Mouse (Mus musculus) kidney, postnatal 10 days (tissue): ENCODE measurements around the gene Npsr1.

ENCODE experiments used
- DNase-seq: peaks from one replicate; pipeline ENCODE4 v3.0.0; 2021; ENCODE audit warnings: mixed read lengths

The Npsr1 gene

DNA sequence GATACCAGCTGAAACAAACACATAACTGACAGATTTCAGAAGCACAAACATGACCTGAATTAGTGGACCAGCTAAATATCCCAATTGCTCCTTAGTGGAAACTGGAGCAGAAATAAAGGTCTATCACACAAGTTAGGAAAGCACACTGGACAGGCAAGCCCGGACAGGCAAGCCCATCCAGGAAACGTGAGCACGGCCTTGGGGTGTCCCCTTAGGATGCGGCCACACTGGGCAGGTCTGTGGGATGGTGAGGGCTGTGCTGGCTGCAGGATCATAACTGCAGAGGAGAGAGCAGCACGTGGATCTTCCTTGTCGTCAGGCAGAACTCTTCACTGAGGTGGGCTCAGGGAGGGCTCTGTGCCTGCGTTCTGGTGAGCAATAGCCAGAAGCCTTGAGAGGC is at the start of gene Npsr1:
Gene Npsr1 (plus strand): TSS at position 301 of the 400 bp plus-strand sequence.
- no peak for DNase-seq

DNA sequence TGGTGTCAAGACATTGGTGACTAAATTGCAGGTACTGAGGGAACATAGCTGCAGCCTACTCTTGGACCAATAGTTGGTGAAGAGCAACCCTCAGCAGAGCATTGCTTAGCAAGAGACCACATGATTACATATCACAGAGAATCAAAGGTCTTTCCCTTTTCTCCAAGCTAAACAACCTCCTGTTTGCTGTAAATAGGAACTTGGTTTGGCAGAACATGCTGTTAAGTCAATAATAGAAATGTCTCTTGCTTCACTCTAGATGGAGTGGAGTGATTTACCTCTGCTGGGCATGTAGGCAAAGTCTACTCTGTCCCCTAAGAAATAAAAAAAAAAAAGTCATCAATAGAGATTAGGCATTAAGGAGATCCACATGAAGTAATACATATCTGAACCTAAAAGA is 46.3 kb upstream of the Npsr1 start:
- DNase-seq: no peak

DNA sequence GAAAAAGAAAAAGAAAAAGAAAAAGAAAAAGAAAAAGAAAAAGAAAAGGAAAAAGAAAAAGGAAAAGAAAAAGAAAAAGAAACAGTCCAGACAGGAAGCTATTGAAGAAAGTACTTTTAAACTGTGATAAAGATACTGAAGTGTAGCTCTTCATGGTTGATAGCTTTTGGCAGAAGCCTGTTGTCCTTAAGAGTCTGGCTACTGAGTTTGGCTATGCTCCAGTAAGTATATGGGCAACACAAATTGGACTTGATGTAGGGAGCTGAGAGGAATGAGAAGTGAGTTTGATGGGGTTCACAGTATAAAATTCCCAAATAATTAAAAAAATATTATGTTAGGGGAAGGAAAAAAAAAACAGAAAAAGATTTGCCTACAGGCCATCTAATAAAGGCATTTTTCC is 34.5 kb upstream of the Npsr1 start:
- no peak for DNase-seq

DNA sequence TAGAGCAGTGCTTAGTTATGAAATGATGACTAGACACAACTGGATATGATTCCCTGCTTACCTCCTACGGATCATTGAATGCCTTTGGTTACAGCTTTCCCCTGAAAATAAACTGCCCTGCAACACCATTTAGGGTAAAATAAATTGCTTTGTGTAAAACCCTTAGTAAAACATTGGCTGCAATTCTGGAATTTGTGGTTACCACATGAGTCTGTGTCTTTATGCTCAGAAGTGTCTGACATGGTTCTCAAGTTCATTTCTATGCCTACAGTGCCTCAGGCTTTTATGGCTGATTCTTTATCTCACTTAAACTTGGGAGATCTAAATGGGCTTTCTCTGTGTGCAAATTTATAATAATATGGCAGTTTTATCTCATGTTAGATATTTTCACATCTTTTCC is 26.1 kb upstream of the Npsr1 start:
- DNase-seq: no peak

DNA sequence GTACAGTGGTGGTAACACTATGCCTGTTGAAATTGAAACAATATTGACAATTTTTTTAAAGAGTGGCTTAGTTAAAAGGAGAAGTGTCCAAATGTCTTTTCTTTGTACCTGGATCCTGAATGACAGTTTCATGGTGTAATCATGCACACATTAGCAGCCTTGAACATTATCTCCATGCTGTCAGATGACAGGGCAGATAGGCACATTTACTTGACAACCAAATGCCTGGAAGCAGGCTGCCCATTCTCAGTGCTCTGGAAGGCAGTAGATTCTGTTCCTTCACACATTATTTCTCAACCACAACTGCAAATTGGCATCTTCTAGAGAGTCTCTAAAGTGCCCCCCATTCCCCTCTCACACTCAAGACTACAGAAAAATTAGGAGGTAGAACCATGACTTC is 20.2 kb upstream of the Npsr1 start:
- DNase-seq: no peak

DNA sequence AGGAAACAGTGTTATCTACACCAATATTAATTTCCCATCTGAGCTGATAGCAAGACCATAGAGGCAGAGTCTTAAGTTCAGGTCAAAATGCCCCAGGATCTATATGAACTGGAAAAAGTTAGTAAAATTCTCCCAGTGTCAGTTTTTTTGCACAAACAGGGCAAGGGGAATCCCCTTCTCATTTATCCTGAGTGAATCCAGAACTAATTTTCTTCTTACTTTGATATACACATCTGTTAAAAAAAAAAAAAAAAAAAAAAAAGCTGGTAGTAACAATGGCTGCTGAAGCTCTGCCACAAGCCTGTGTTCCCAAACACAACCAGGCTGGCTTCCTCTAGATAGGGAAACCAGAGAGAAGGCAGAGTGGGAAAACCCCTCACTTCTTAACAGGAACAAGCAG is 5.9 kb upstream of the Npsr1 start:
- no peak for DNase-seq

DNA sequence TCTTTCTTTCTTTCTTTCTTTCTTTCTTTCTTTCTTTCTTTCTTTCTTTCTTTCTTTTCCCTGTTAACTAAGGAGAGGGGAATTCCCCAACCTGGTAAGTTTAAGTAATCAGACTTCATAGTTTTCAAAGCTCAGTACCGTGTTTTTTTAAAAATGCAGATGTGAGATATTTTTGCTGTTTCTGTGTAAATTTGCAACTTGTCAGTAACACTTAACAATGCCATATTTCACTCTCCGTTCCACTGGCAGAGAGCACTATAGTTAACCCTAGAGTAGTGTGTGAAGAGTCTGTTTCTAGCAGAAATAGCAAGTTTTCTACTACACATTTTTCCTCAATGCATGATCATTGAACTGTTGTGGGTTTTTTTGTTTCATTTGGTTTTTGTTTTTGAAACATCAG is 730 bp downstream of the Npsr1 start:
- no peak for DNase-seq

DNA sequence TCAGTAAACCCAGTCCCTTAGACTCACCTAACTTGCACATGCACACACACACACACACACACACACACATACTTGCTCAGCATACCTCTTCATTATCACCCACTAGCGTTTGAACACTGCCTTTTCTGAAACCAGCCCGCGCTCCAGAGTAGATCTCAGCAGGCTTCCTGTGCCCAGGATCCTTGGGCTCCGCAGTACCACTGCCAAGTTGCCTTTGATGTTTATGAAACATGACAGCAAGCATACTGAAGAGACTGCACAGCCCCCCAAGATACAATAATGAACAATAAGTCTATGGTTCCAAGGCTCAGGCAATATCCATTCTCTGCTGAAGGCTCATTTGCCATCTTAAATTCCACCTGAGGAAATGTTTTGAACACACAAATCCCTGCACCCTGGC is 1.8 kb downstream of the Npsr1 start:
- DNase-seq: no peak

DNA sequence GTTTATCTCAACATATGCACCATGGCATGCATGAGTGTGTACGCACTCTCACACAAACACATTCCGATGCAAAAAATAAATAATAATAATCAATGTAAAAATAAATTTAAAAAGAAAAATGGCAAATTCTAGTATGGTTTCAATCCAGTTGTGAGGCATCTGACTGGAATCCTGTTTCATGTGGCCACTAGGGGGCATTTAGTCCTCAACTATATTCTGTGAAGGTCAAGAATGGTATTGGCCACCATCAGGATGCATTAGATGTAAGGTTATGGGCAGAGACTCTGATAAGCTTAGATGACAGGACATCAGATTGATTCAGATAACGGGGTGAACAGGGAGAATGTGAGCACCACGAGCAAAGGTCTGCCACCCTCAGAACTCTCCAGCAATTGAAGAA is 21.6 kb downstream of the Npsr1 start:
- peak; percentile 50 for DNase-seq

DNA sequence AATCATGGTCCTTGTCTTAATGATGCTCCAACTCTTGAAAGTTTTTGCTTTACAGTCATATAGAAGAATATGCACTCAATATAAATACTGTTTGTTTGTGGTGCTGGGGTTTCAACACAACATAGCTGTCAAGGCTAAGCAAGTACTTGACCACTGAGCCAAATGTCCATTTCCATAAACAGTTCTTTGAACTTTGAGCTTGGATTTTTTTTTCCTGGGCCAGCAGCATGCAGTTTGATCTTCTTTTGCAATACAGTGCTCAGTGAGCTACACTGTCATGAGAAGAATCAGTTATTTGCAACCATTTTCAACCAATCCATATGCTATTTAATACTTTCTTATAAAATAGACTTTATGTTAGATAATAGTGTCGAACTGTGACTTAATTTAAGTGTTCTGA is 35.3 kb downstream of the Npsr1 start:
- no peak for DNase-seq

DNA sequence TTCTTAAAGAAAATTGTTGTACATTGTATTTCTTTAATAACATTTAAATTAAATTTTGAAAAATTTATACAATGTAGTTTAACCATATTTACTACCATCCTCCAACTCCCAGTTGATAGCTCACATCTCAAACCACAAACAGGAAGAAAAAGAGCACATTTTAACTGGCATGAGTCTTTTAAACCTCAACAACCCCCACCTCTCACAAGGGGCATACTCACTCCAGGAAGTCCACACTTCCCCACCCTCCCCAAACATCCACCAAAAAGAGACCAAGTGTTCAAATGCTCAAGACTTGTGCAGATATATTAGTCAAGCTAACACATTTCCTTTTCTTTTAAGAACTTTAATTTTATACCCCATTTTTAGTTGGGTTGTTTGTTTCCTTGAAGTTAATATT is 38.6 kb downstream of the Npsr1 start:
- DNase-seq: no peak

DNA sequence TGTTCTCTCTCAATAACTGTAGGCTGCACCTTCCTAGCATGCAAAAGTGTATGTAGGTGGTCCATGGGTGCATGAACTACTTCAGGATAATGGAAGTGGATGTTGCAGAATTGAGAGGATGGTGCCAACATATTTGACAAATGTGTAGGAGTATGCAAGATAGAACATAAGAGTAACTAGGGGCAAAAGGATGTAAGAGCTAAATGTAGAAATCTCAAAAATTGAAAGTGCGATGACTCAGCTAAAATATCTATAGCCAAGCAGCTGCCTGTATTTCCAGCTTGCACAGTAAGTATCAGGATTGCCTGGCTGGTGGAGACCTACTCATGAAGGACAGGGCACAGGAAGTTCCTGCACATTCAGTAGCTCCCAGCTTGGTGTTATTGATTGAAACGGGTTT is 46.5 kb downstream of the Npsr1 start:
- DNase-seq: no peak

DNA sequence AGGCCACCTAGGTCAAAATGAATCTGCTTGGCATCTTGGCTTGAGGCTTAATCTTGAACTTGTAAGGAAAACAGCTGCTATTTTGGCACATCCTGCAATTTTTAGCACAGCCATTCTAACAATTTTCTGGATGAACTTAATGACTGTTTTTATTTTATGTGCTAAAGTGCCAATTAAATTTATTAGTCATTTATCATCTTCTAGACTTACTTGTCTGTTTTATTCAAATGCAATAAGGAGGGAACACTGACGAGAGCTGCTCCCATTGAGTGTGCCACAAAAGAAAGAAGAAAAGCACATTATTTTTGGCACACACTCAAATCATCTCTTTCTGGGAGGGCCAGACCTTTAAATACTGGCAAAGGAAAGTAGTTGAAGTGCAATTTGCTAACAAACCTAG is 59.4 kb downstream of the Npsr1 start:
- DNase-seq: peak; percentile 4

DNA sequence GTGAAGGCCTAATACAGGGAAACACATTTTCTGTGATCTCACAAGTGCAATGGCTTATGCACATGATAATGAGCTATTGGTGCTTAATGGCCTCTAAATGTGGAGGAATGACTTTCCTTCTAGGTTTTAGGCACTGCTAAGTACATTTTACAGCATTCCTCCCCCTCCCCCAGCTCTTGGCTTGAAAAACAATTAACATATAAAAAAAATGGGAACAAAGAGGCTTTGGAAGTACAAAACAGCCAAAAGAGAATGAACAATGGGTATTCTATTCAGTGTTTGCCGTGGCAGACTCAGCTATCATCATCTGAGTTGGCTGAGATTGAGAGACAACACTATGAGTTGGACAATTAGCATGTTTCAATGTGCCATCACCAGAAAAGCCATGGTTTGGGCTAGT is 62.6 kb downstream of the Npsr1 start:
- no peak for DNase-seq

DNA sequence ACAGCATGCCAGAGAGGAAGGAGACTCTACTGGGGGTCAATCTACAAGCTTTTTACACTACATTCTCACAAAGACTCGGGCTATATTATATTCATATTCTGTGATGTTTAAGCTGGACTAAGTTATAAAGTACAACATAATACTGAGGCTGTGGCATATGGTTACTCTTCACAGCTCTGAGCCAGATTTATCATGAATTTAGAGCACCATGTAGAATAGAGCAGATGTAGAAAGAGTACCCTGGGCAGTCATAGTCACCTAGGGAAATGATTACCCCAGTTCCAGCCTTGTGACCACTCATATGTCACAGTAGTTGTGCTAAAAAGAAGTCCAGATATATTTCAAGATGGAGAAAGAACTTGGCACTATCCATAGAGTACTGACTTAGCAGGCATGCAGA is 70.7 kb downstream of the Npsr1 start:
- no peak for DNase-seq

DNA sequence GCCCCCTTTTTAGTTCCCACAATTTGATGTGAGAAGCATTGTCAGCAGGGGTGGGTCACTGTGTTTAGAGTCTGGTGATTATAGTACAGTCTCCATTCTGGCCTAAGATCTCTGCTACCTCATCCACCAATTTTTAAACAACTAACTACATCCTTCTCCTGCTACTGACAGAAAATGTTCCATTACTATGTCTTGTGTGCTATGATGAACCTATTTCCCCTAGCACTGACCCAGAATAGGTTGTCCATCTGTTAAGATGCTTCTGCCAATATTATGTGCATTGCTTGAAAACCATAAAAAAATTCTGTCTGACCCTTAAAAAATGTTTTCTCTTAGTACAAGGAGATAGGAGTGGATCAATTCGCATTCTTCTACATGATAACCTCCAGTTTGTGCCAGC is 72.9 kb downstream of the Npsr1 start:
- no peak for DNase-seq

DNA sequence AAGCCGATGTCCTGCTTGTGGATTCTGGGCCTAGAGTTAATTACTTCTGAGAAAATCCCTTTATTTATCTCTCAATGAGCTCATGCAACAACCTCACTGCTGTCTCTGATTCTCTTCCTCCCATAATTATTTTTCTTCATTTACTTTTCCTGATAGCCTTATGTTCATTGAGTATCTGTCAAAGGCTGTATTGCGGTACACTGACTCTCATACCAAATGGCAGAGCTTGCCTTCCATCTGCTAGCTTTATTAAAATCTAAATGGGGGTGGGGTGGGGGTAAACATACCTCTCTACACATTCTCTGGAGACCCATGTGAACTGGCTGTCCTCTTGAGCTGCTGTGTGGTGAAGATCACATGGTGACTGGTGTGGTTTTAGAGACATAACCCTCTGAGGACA is 80.9 kb downstream of the Npsr1 start:
- DNase-seq: no peak

DNA sequence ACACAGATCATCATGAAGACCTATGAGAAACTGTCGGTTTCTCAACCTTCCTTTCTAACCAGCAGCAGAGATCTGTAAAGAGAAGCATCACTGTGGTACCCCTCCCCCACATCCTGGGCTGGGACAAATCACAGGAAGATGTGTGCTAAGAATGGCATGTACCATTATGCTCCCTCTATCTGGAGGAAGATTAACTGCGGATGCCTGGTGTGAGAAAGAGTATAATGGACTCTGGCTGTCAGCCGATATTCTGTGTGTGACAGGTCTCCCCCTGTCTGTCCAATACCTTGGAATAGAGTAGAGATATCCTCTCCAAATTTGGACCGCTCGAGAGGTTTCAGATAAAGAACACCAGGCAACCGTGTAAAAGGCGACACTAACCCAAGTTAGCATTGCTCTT is 83.1 kb downstream of the Npsr1 start:
- DNase-seq: no peak

DNA sequence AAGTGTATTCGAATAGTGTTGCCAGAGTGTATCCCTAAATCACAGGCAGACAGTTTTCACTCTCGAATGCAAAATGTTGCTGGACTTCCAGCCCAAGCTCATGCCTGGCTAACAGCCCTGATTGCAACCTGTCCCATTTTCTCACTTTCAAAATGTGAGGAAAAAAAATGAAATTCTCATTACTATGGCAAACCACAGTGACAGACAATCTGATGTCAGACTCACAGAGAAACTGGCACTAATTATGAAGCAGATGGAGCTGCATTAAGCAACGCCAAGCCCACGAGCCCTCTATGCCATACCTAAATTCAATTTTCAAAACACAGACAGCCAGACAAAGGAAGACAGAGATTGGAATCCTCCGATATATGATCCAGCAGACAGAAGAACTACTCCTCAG is 88.5 kb downstream of the Npsr1 start:
- no peak for DNase-seq

DNA sequence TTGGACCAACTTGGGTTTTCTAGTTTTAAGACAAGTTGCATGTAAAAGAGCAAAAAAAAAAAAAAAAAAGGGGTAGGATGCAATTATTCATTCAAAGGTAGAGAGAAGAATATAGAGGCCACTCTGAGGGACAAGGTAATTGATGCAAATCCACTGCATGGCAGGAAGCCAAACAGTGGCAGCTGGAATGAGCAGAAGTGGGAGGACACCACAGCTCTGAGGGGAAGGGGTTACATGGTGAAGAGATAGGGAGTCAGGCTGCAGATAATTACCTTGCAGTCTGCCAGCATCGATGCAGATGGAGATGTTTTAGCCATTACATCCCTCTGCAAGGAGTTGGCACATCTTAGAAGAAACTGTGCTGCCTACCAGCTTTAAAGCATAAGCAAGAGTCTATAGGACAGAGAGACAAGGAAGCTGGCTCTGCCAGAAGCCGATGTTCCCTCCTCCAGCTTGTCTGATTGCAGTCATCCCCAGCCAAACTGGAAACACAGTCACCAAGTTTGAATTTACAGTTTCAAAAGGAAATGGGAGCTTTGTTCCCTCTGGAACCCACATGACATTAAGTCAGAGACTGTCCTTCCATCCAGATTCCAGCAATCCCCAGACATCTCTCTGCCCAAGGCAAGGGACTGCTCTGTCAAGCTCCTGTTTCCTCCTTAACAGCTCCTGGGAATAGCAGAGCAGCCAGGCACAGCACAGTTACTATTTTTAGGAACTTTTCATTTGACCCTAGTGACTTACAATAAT is 91.9 kb downstream of the Npsr1 start:
- peak; percentile 7 for DNase-seq

DNA sequence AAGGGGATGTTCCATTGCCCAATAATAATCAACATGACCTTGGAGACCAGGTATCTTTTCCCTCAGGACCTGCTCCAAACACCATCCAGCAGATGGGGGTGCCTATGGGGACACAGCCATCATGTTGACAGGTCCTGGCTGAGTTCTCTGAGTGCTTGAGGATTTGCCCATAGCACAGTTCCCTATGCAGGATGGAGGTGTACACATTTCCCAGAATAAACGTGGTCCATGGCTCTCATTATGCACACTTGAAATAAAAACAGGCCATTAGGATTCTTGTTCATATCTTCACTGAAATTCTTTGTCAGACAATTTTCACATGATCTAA is 92.4 kb downstream of the Npsr1 start:
- no peak for DNase-seq

DNA sequence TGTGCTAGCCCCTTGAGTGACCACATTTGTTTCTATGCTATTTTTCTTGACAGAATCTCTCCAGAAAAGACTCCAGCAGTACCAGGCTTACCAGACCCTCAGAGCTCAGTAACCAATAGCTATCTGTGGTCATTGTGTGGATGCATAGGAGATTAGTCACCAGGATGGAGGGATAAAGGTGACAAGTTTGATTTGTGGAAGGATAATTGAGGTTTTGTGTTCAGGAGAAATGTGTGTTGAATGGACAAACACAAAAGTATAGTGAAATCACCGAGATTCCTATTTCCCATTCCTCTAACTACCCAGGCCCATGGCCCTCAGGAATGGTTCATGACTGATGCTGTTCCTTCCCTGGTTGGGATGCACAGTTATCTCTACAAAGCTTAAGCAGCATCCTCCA is 100.5 kb downstream of the Npsr1 start:
- DNase-seq: no peak

DNA sequence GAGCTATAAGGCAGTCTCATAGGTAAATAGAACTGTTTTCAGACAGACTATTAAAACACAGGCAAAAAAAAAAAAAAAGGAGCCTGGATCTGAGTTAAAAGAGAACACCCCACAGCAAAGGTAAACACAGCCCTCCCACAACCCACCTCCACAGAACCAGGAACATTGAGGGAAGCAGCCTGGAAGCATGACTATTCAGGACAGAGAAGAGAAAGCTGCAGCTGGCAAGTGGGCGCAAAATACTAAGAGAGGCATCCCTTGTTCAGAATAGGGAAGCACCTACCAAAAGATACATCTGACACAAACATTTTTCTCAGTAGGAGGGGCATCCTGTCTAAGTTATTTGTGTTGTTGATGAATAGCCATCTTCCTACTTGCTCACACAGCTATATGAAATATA is 113.8 kb downstream of the Npsr1 start:
- no peak for DNase-seq

DNA sequence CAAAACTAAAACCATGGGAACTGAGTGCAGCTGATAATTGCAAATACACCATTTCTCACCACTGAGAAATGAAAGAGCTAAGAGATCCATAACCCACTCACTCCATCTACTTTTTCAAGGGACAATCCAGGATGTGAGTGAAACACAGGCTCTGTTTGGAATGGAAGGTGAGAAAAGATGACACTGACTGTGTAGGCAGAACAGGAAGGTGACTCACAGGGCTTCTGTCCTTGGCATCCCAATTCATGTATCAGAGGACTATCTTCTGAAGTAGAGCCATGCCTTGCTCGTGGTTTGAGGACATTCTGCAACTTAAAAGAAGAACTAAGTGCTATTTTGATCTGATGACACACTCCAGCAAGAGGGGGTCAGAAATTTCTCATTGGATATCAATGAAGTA is 119.9 kb downstream of the Npsr1 start:
- no peak for DNase-seq

DNA sequence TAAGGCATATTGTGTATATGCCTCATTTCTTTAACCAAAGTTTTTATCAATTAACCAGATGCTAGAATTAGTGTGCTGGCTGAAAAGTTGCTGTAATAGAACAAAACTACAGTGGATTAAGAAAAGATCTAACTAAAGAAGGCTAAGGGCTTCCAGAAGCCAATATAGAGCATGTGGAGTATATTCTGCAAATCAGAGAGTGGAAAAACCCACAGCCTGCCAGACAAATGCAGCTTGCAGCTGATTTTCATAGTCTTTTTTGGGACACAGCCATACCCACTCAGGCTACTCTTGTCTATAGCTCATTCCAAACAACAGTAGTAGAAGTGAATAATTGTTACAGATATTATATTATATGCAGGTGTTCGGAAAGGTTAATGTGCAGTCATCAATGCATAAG is 138.7 kb downstream of the Npsr1 start:
- no peak for DNase-seq

DNA sequence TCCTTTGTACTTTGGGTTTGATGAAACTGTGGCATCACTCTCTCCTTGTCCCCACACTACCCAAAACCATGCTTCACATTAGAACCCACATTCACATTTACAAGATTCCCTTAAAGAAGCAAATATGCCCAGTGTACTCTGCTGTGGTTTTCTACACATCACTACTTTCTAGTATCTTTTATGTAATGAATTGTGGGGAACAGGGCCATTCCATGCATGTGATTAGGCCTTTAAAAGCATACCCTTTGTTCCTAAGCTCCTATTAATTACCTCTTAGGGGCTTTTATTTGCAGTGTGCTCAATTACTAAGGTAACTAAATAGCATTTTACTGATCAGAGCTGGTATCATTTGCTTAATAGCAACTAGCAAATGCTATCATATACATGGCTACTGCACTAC is 149.8 kb downstream of the Npsr1 start:
- no peak for DNase-seq
